Comparison of ENCODE assay signal across 11 mouse cellular contexts in genomic region chr8:94998431-94998830, GRCm38 (mm10). TPM values are rescaled to one million over a fixed set of nuclear protein-coding genes. Genes with fewer than 3 reads are reported as not detected.
DNase-seq lines count a peak whose midpoint lies in the region; ATAC-seq and TF ChIP-seq lines count a peak whose summit lies in the region.
"Had no signal": no experiment of that assay in that cellular context is flagged by ENCODE, and none has a peak within 500 bp of the region (broad histone marks: within the 10 kb centered on the region; RNA-seq: fewer than 3 reads in every experiment).

No protein-coding gene starts in this region.

- TF ChIP-seq CTCF in heart, postnatal 0 days (IDR thresholded peaks at IDR 0.05; ENCODE audit: low read depth): no peak
- TF ChIP-seq CTCF in MEL (IDR thresholded peaks at IDR 0.05 in 2 of 3, conservative IDR thresholded peaks at IDR 0.05 in 1 of 3; ENCODE audit: control insufficient read depth in 1 of 3, insufficient read depth in 1 of 3, low read depth in 2 of 3, low read length in 3 of 3, poor library complexity in 1 of 3, severe bottlenecking in 1 of 3): no peak

- peak overlapping the region; percentile 80 for H3K27ac ChIP-seq in heart, postnatal 0 days (ENCODE audit: low read depth)
- H3K27ac ChIP-seq in MEL (ENCODE audit: control insufficient read depth, low read depth, low read length): no peak overlapping the region
- peak overlapping the region; percentile 94; the same call in 1 of the 2 replicates for H3K27ac ChIP-seq in forebrain, embryonic 16.5 days (ENCODE audit: low read length)
- H3K27ac ChIP-seq in midbrain, embryonic 11.5 days (ENCODE audit: low read depth, low read length): peak overlapping the region; percentile 12; the same call in 1 of the 2 replicates

- intact Hi-C loops in heart, postnatal 25 days (cut with DNase I): no loop called here

- no peak overlapping the region for H3K4me3 ChIP-seq in heart, postnatal 0 days (ENCODE audit: low read depth, low read length)
- H3K4me3 ChIP-seq in MEL (ENCODE audit: control insufficient read depth in 1 of 2, insufficient read depth in 1 of 2, low read depth in 2 of 2, low read length in 2 of 2): no peak overlapping the region
- H3K4me3 ChIP-seq in forebrain, embryonic 16.5 days (replicated peaks; ENCODE audit: low read length): peak overlapping the region; percentile 61
- H3K4me3 ChIP-seq in midbrain, embryonic 11.5 days (ENCODE audit: low read depth, low read length): peak overlapping the region; percentile 68

- no peak for TF ChIP-seq POLR2A in MEL (IDR thresholded peaks at IDR 0.05; ENCODE audit: control insufficient read depth in 1 of 2, insufficient read depth in 1 of 2, low read depth in 1 of 2, low read length in 2 of 2, poor library complexity in 1 of 2)

- H3K4me2 ChIP-seq in heart, postnatal 0 days (ENCODE audit: low read depth, low read length): no peak overlapping the region
- H3K4me2 ChIP-seq in forebrain, embryonic 16.5 days (ENCODE audit: low read length): peak overlapping the region; percentile 66
- H3K4me2 ChIP-seq in midbrain, embryonic 11.5 days: peak overlapping the region; percentile 97

- no peaks in the 10 kb centered on the region for H3K79me2 ChIP-seq in MEL (ENCODE audit: control insufficient read depth, insufficient read depth, low read length, poor library complexity)

- no peak for DNase-seq in heart, postnatal 0 days (ENCODE audit: low spot score)
- DNase-seq in heart, postnatal 25 days (ENCODE audit: low spot score): no peak
- peak; percentile 31 for DNase-seq in MEL (ENCODE audit: low read depth, low spot score)
- no peak for DNase-seq in midbrain, embryonic 11.5 days (ENCODE audit: low spot score, missing footprints)
- DNase-seq in Muller cell, postnatal 12 days (ENCODE audit: inconsistent ontology term): no peak
- no peak for DNase-seq in right cerebral cortex, postnatal 10 days (ENCODE audit: low spot score in 2 of 2)
- DNase-seq in spleen, postnatal 10 days (ENCODE audit: low spot score in 2 of 2): no peak
- DNase-seq: cerebellum, postnatal 25 days; thymus, adult 2 months had no signal

- no peaks in the 10 kb centered on the region for H3K27me3 ChIP-seq in heart, postnatal 0 days (ENCODE audit: control insufficient read depth, insufficient read depth, low read length)
- no peaks in the 10 kb centered on the region for H3K27me3 ChIP-seq in MEL (ENCODE audit: control insufficient read depth in 1 of 2, insufficient read depth in 2 of 2, low read length in 2 of 2)
- no peaks in the 10 kb centered on the region for H3K27me3 ChIP-seq in forebrain, embryonic 16.5 days (replicated peaks; ENCODE audit: control insufficient read depth, insufficient read depth, low read length)
- no peaks in the 10 kb centered on the region for H3K27me3 ChIP-seq in midbrain, embryonic 11.5 days (ENCODE audit: control insufficient read depth, insufficient read depth, low read length)

- no peak for ATAC-seq in heart, postnatal 0 days (ENCODE audit: insufficient read depth, low read depth)
- ATAC-seq in forebrain, embryonic 16.5 days: no peak
- ATAC-seq in midbrain, embryonic 11.5 days (ENCODE audit: low FRiP score): no peak

- H3K4me1 ChIP-seq in heart, postnatal 0 days (ENCODE audit: control insufficient read depth, insufficient read depth): peaks cover 36% of the 10 kb centered on the region
- peaks cover 4 to 21% of the 10 kb centered on the region in 2 experiments; a peak in 3 of 4 replicates for H3K4me1 ChIP-seq in MEL (ENCODE audit: control insufficient read depth in 1 of 2, insufficient read depth in 2 of 2, low read length in 2 of 2)
- peaks cover 72% of the 10 kb centered on the region for H3K4me1 ChIP-seq in forebrain, embryonic 16.5 days (replicated peaks; ENCODE audit: control insufficient read depth, insufficient read depth, low read length)
- H3K4me1 ChIP-seq in midbrain, embryonic 11.5 days (ENCODE audit: control insufficient read depth, insufficient read depth, low read length): peaks cover 63% of the 10 kb centered on the region

- no peak for TF ChIP-seq RAD21 in MEL (IDR thresholded peaks at IDR 0.05; ENCODE audit: low read depth, low read length)

- no peak for TF ChIP-seq EP300 in heart, postnatal 0 days (IDR thresholded peaks at IDR 0.05; ENCODE audit: low read depth)
- no peak for TF ChIP-seq EP300 in MEL (IDR thresholded peaks at IDR 0.05; ENCODE audit: low read depth in 1 of 2, low read length in 2 of 2)

- no peak overlapping the region for H3K9ac ChIP-seq in heart, postnatal 0 days (replicated peaks; ENCODE audit: low read depth, low read length)
- H3K9ac ChIP-seq in MEL (ENCODE audit: control insufficient read depth, low read depth, low read length, poor library complexity, severe bottlenecking): no peak overlapping the region
- H3K9ac ChIP-seq in forebrain, embryonic 16.5 days (replicated peaks; ENCODE audit: low read depth, low read length): peak overlapping the region; percentile 84
- H3K9ac ChIP-seq in midbrain, embryonic 11.5 days (ENCODE audit: low read length): peak overlapping the region; percentile 53

- H3K9me3 ChIP-seq in heart, postnatal 0 days (replicated peaks; ENCODE audit: control insufficient read depth, low read length): no peaks in the 10 kb centered on the region
- H3K9me3 ChIP-seq in MEL (replicated peaks; ENCODE audit: insufficient read depth, low read length): no peaks in the 10 kb centered on the region
- no peaks in the 10 kb centered on the region for H3K9me3 ChIP-seq in forebrain, embryonic 16.5 days (ENCODE audit: control insufficient read depth, low read length)
- no peaks in the 10 kb centered on the region for H3K9me3 ChIP-seq in midbrain, embryonic 11.5 days (ENCODE audit: control insufficient read depth, low read length)

- no peaks in the 10 kb centered on the region for H3K36me3 ChIP-seq in heart, postnatal 0 days (replicated peaks; ENCODE audit: control insufficient read depth, insufficient read depth, low read length)
- peaks cover 0 to 2% of the 10 kb centered on the region in 2 experiments; a peak in 2 of 4 replicates for H3K36me3 ChIP-seq in MEL (ENCODE audit: control insufficient read depth in 1 of 2, insufficient read depth in 2 of 2, low read length in 2 of 2)
- peaks cover 5% of the 10 kb centered on the region for H3K36me3 ChIP-seq in forebrain, embryonic 16.5 days (ENCODE audit: control insufficient read depth, insufficient read depth)
- H3K36me3 ChIP-seq in midbrain, embryonic 11.5 days (ENCODE audit: control insufficient read depth, insufficient read depth, low read length): peaks cover 8% of the 10 kb centered on the region

- 43% methylated on average over 2 of the region's 2 CpGs for WGBS in heart, postnatal 0 days
- 43% methylated on average over 2 of the region's 2 CpGs for WGBS in forebrain, embryonic 16.5 days
- 44% methylated on average over 2 of the region's 2 CpGs for WGBS in midbrain, embryonic 11.5 days

TF ChIP-seq in MEL, 35 proteins besides CTCF, POLR2A, EP300 and RAD21:
- 0 out of 2 replicates have a peak, but pooled peaks have one; percentile 29 for TF ChIP-seq GATA1 (IDR thresholded peaks at IDR 0.05; ENCODE audit: low read depth, low read length)
- TF ChIP-seq ELF1 (IDR thresholded peaks at IDR 0.05; ENCODE audit: low read depth, low read length): no peak
- TF ChIP-seq MAFK (IDR thresholded peaks at IDR 0.05; ENCODE audit: borderline replicate concordance, low read depth, low read length): no peak

RNA-seq across cellular contexts. Expression of gene Adgrg3, which starts 19.1 kb away (rescaled TPM):
- 4.4 and 5.4 TPM in 2 replicates for total RNA-seq in heart, postnatal 0 days (2014; rRNA removed; ENCODE audit: low replicate concordance)
- 2.7 and 2.8 TPM in 2 replicates for polyA plus RNA-seq in heart, postnatal 0 days (2015; fragmentation: Nextera tagmentation; extraction: Ambion mirVana)
- 1 to 10 TPM in 1 of 2 experiments, under 1 TPM in 1; 0.70 to 1.3 TPM for total RNA-seq in heart, postnatal 25 days (2021)
- not detected in 2 replicates for total RNA-seq in MEL (2012; rRNA removed)
- polyA plus RNA-seq in MEL (2012; ENCODE audit: insufficient read depth in 1 of 2, insufficient read length in 2 of 2, low read depth in 1 of 2, low replicate concordance in 2 of 2, missing spikeins in 1 of 2): under 1 TPM in 1 of 2 experiments, not detected in 1; 0.08 TPM
- polyA plus RNA-seq in forebrain, embryonic 16.5 days (2015; fragmentation: Nextera tagmentation; extraction: Ambion mirVana): 0.93 and 1.1 TPM in 2 replicates
- polyA plus RNA-seq in midbrain, embryonic 11.5 days (2014; fragmentation: Nextera tagmentation; extraction: Ambion mirVana): 2.6 and 2.8 TPM in 2 replicates

RNA-seq across cellular contexts. Expression of gene Adgrg1, which starts 23.9 kb away (rescaled TPM):
- 8.0 and 19.2 TPM in 2 replicates for total RNA-seq in heart, postnatal 0 days (2014; rRNA removed; ENCODE audit: low replicate concordance)
- polyA plus RNA-seq in heart, postnatal 0 days (2015; fragmentation: Nextera tagmentation; extraction: Ambion mirVana): 5.6 and 6.6 TPM in 2 replicates
- 10 to 100 TPM; 38.6 to 48.7 TPM for total RNA-seq in heart, postnatal 25 days (2021)
- total RNA-seq in MEL (2012; rRNA removed): 4.2 and 7.2 TPM in 2 replicates
- 10 to 100 TPM in 1 of 2 experiments, not detected in 1; 33.2 TPM for polyA plus RNA-seq in MEL (2012; ENCODE audit: insufficient read depth in 1 of 2, insufficient read length in 2 of 2, low read depth in 1 of 2, low replicate concordance in 2 of 2, missing spikeins in 1 of 2)
- polyA plus RNA-seq in forebrain, embryonic 16.5 days (2015; fragmentation: Nextera tagmentation; extraction: Ambion mirVana): 132 and 152 TPM in 2 replicates
- 153 and 157 TPM in 2 replicates for polyA plus RNA-seq in midbrain, embryonic 11.5 days (2014; fragmentation: Nextera tagmentation; extraction: Ambion mirVana)

RNA-seq across cellular contexts. Expression of gene Drc7, which starts 56.5 kb away (rescaled TPM):
- total RNA-seq in heart, postnatal 0 days (2014; rRNA removed; ENCODE audit: low replicate concordance): not detected in 2 replicates
- 0.12 TPM in 1 of 2 replicates, not detected in the other for polyA plus RNA-seq in heart, postnatal 0 days (2015; fragmentation: Nextera tagmentation; extraction: Ambion mirVana)
- total RNA-seq in heart, postnatal 25 days (2021): not detected
- total RNA-seq in MEL (2012; rRNA removed): 0.04 TPM in 1 of 2 replicates, not detected in the other
- under 1 TPM in 1 of 2 experiments, not detected in 1; 0.07 TPM for polyA plus RNA-seq in MEL (2012; ENCODE audit: insufficient read depth in 1 of 2, insufficient read length in 2 of 2, low read depth in 1 of 2, low replicate concordance in 2 of 2, missing spikeins in 1 of 2)
- 1.1 and 1.3 TPM in 2 replicates for polyA plus RNA-seq in forebrain, embryonic 16.5 days (2015; fragmentation: Nextera tagmentation; extraction: Ambion mirVana)
- polyA plus RNA-seq in midbrain, embryonic 11.5 days (2014; fragmentation: Nextera tagmentation; extraction: Ambion mirVana): 0.14 TPM in 1 of 2 replicates, not detected in the other
- polyA plus RNA-seq: intestine, embryonic 14.5 days had no signal

Comparison
In these comparisons a context has a peak if more than half of its experiments do, and no peak if none do; other contexts are left out.
1. H3K4me3 ChIP-seq: peak in forebrain, embryonic 16.5 days (single experiment) and midbrain, embryonic 11.5 days (single experiment); none in heart, postnatal 0 days (single experiment) and MEL (0 of 2).
2. H3K9ac ChIP-seq: peak in forebrain, embryonic 16.5 days (single experiment) and midbrain, embryonic 11.5 days (single experiment); none in heart, postnatal 0 days (single experiment) and MEL (single experiment).